Mouse (Mus musculus): ENCODE measurements around the gene Tardbp. TPM values are rescaled to one million over a fixed set of nuclear protein-coding genes. Genes with fewer than 3 reads are reported as not detected.

The Tardbp gene
- polyA plus RNA-seq, 1 experiment: 424 TPM

DNA sequence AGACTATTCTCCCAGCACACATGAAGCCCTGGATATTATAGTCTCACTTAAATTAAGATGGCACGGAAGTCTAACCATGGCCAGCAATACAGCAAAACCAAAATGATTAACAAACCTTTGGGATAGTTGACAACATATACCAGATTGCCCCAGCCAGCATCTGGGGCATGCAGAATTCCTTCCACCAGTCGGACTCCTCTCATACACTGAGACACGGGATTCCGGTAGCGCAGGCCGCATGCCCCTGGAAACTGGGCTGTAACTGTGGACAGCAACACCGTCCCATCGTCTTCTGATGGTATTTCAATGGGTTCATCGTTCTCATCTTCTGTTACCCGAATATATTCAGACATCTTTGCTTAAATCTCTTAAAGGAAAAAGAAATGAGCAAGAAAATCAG is 1.8 kb downstream of the Tardbp start:
- H3K4me3 ChIP-seq (ENCODE audit: insufficient read depth, low read length): peak overlapping the region; percentile 27
- H3K4me1 ChIP-seq (ENCODE audit: control insufficient read depth, insufficient read depth, low read length): peaks cover 10% of the 10 kb centered on the region; the same call in 1 of the 2 replicates
- no peak overlapping the region for H3K27ac ChIP-seq (ENCODE audit: insufficient read depth, low read length)
- TF ChIP-seq CTCF (IDR thresholded peaks at IDR 0.05; ENCODE audit: borderline replicate concordance, insufficient read depth, low read length) (no peak), POLR2A (IDR thresholded peaks at IDR 0.05; ENCODE audit: low read depth, low read length) (no peak)

GRCm38 (mm10) chr4:148623609-148624008 is 3.2 kb downstream of the Tardbp start:
- no peak overlapping the region for H3K27ac ChIP-seq (ENCODE audit: insufficient read depth, low read length)
- no peak for TF ChIP-seq POLR2A (IDR thresholded peaks at IDR 0.05; ENCODE audit: low read depth, low read length)
- no peak for TF ChIP-seq CTCF (IDR thresholded peaks at IDR 0.05; ENCODE audit: borderline replicate concordance, insufficient read depth, low read length)
- peaks cover 12% of the 10 kb centered on the region; the same call in 1 of the 2 replicates for H3K4me1 ChIP-seq (ENCODE audit: control insufficient read depth, insufficient read depth, low read length)
- H3K4me3 ChIP-seq (ENCODE audit: insufficient read depth, low read length): peak overlapping the region; percentile 9; the same call in 1 of the 2 replicates

DNA sequence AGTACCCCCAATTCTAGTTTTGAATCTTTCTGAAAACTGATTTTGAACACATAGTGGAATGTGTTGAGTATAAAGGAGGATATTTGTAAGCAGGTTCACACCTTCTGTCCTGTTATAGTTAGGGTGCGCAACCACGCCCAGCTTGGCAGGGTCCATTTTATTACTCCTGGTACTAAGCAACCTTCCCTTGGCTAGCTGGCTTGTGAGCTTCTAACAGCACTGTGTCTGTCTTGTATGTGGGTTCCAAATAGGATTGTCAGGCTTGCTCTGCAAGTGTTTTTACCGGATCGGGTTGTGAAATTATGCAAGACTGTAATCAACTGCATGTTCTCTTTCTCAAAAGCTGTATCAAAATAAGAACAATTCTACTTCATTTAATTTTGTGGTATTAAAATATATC is 4.3 kb downstream of the Tardbp start:
- no peak overlapping the region for H3K4me3 ChIP-seq (ENCODE audit: insufficient read depth, low read length)
- TF ChIP-seq POLR2A (IDR thresholded peaks at IDR 0.05; ENCODE audit: low read depth, low read length) (no peak), CTCF (IDR thresholded peaks at IDR 0.05; ENCODE audit: borderline replicate concordance, insufficient read depth, low read length) (no peak)
- no peak overlapping the region for H3K27ac ChIP-seq (ENCODE audit: insufficient read depth, low read length)
- peaks cover 12% of the 10 kb centered on the region; the same call in 1 of the 2 replicates for H3K4me1 ChIP-seq (ENCODE audit: control insufficient read depth, insufficient read depth, low read length)

DNA sequence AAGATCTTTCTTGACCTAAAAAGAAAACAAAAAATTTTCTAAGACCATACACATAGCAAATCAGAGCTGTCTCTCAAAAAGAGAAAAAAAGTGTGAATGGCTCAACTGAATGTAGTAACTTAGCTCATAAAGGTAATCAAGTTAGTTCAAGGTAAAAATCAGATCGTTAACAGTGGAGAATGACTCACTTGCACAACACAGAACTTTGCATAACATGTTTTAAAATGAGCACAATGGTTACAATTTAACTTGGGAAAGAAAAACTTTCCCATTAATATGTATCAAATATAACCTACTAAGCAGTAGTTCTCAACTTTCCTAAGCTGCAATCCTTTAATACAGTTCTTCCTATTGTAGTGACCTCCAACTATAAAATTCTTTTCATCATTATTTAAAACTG is 6.1 kb downstream of the Tardbp start:
- no peak for TF ChIP-seq POLR2A (IDR thresholded peaks at IDR 0.05; ENCODE audit: low read depth, low read length)
- TF ChIP-seq CTCF (IDR thresholded peaks at IDR 0.05; ENCODE audit: borderline replicate concordance, insufficient read depth, low read length): no peak
- Histone ChIP-seq H3K27ac (ENCODE audit: insufficient read depth, low read length) (no peak overlapping the region), H3K4me3 (ENCODE audit: insufficient read depth, low read length) (no peak overlapping the region), H3K4me1 (ENCODE audit: control insufficient read depth, insufficient read depth, low read length) (peaks cover 10% of the 10 kb centered on the region; the same call in 1 of the 2 replicates)

GRCm38 (mm10) chr4:148619805-148620204 is 7.0 kb downstream of the Tardbp start:
- H3K4me1 ChIP-seq (ENCODE audit: control insufficient read depth, insufficient read depth, low read length): peaks cover 8% of the 10 kb centered on the region; the same call in 1 of the 2 replicates
- no peak for TF ChIP-seq POLR2A (IDR thresholded peaks at IDR 0.05; ENCODE audit: low read depth, low read length)
- no peak for TF ChIP-seq CTCF (IDR thresholded peaks at IDR 0.05; ENCODE audit: borderline replicate concordance, insufficient read depth, low read length)
- H3K4me3 ChIP-seq (ENCODE audit: insufficient read depth, low read length): no peak overlapping the region
- H3K27ac ChIP-seq (ENCODE audit: insufficient read depth, low read length): no peak overlapping the region

DNA sequence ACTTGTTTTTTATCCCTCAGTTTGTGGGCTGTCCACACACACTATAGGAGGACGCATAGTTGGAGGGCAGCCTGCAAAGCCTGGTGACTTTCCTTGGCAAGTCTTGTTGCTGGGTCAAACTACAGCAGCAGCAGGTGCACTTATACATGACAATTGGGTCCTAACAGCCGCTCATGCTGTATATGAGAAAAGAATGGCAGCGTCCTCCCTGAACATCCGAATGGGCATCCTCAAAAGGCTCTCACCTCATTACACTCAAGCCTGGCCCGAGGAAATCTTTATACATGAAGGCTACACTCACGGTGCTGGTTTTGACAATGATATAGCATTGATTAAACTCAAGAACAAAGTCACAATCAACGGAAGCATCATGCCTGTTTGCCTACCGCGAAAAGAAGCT is 13.1 kb downstream of the Tardbp start:
- Histone ChIP-seq H3K4me3 (ENCODE audit: insufficient read depth, low read length) (no peak overlapping the region), H3K4me1 (ENCODE audit: control insufficient read depth, insufficient read depth, low read length) (peaks cover 6% of the 10 kb centered on the region), H3K27ac (ENCODE audit: insufficient read depth, low read length) (no peak overlapping the region)
- TF ChIP-seq CTCF (IDR thresholded peaks at IDR 0.05; ENCODE audit: borderline replicate concordance, insufficient read depth, low read length): no peak
- no peak for TF ChIP-seq POLR2A (IDR thresholded peaks at IDR 0.05; ENCODE audit: low read depth, low read length)

DNA sequence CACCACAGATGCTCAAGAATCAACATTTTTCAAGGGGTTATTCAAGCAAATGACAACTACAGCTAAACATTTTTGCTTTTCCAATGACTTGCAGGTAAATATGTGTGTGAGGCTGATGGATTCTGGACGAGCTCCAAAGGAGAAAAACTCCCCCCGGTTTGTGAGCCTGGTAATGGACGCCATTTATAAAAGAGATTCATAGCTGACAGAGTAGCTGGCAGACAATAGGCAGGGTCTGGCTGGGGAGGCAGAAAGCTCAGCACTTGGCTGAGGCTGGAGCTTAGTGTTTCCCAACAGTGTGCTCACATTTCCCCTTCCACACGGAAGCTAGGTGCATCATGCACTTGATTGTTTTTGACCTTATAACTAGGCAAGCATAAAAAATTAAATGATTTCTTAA is 14.3 kb downstream of the Tardbp start:
- Histone ChIP-seq H3K27ac (ENCODE audit: insufficient read depth, low read length) (no peak overlapping the region), H3K4me3 (ENCODE audit: insufficient read depth, low read length) (no peak overlapping the region)
- TF ChIP-seq POLR2A (IDR thresholded peaks at IDR 0.05; ENCODE audit: low read depth, low read length): no peak
- no peak for TF ChIP-seq CTCF (IDR thresholded peaks at IDR 0.05; ENCODE audit: borderline replicate concordance, insufficient read depth, low read length)

GRCm38 (mm10) chr4:148610631-148611364 is 16.0 kb downstream of the Tardbp start:
- H3K27ac ChIP-seq (ENCODE audit: insufficient read depth, low read length): no peak overlapping the region
- no peak for TF ChIP-seq CTCF (IDR thresholded peaks at IDR 0.05; ENCODE audit: borderline replicate concordance, insufficient read depth, low read length)
- no peak for TF ChIP-seq POLR2A (IDR thresholded peaks at IDR 0.05; ENCODE audit: low read depth, low read length)
- no peak overlapping the region for H3K4me3 ChIP-seq (ENCODE audit: insufficient read depth, low read length)
- H3K4me1 ChIP-seq (ENCODE audit: control insufficient read depth, insufficient read depth, low read length): peaks cover 8% of the 10 kb centered on the region

More for the DNA sequence above, 14.3 kb downstream of the Tardbp start:
- H3K4me1 ChIP-seq (ENCODE audit: control insufficient read depth, insufficient read depth, low read length): peaks cover 8% of the 10 kb centered on the region

DNA sequence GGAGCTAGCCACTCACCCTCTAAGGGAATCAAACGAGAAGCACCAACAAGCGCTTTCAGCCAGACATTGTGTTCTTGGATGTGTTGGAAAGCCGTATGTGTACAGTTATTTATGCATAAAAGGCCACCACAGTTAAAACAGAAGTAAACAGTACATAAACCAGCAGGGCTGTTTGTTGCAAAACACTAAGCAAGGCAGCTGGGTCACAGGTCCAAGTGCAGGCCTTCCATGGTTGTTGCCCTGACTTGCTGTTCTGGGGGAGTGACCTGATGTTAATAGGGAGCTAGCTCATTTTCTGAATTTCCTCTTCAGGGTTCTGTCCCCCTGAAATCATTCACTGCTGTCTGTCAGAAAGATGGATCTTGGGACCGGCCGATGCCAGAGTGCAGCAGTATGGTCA is 17.0 kb downstream of the Tardbp start:
- no peak overlapping the region for H3K27ac ChIP-seq (ENCODE audit: insufficient read depth, low read length)
- H3K4me3 ChIP-seq (ENCODE audit: insufficient read depth, low read length): no peak overlapping the region
- H3K4me1 ChIP-seq (ENCODE audit: control insufficient read depth, insufficient read depth, low read length): peaks cover 8% of the 10 kb centered on the region
- TF ChIP-seq POLR2A (IDR thresholded peaks at IDR 0.05; ENCODE audit: low read depth, low read length) (no peak), CTCF (IDR thresholded peaks at IDR 0.05; ENCODE audit: borderline replicate concordance, insufficient read depth, low read length) (no peak)

DNA sequence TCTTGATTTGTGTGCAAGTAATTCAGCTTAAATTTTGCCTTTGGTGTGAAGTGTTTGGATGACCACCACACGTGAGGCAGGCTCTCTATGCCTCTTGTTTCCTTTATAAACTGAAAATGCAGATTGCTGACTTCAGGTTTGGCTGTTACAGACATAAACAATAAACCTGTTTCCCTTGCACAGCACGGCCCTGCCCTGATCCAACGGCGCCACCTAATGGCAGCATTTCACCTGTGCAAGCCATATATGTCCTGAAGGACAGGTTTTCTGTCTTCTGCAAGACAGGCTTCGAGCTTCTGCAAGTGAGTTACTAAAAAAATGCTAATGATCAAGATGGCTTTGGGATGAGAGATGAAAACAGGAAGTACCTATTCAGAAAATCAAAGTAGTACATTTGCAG is 19.1 kb downstream of the Tardbp start:
- no peak for TF ChIP-seq POLR2A (IDR thresholded peaks at IDR 0.05; ENCODE audit: low read depth, low read length)
- TF ChIP-seq CTCF (IDR thresholded peaks at IDR 0.05; ENCODE audit: borderline replicate concordance, insufficient read depth, low read length): peak; percentile 88
- peaks cover 11% of the 10 kb centered on the region for H3K4me1 ChIP-seq (ENCODE audit: control insufficient read depth, insufficient read depth, low read length)
- no peak overlapping the region for H3K27ac ChIP-seq (ENCODE audit: insufficient read depth, low read length)
- H3K4me3 ChIP-seq (ENCODE audit: insufficient read depth, low read length): no peak overlapping the region
